Mouse (Mus musculus): ENCODE results near the gene Msantd3.

The Msantd3 gene

DNA sequence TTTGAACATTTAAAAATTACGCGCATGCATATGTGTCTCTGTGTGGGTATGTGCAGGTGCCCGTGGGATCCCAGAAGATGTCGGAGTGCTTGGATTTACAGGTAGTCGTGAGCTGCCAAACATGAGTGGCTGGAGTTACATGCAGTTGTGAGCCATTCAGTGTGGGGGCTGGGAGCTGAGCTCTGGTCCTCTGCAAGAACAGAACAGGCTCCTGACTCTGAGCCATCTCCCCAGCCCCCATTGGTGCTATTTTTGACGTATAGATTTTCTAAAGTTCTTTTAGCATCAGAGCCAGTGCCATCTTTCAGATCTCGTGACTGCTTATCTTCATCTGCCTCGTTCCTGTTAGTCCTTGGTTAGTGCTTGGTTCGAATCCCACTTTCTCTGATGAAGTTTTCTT lies 69.8 kb downstream of the Msantd3 start:
- DNase-seq (ENCODE audit: low spot score), result no peak

DNA sequence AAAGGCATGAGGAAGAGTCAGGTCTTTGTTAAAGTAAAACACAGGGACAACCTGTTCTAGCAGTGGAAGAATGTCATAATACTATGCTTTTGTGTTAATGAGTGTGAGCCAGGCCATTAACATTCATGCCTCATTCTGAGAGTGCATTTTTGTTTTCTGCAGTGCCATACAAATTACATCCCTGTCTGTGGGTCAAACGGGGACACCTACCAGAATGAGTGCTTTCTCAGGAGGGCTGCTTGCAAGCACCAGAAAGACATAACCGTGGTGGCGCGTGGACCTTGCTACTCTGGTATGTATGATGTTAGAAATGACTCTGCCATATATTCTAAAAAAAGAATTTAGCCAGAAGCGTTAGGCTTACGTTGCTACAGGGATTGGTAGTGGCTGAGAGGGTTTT lies 70.5 kb downstream of the Msantd3 start:
- no peak for DNase-seq (ENCODE audit: low spot score)
